8 mouse cellular contexts compared by ENCODE assay signal in genomic region chr3:125849163-125849872, GRCm38 (mm10).
DNase-seq lines count a peak whose midpoint lies in the region; ATAC-seq and TF ChIP-seq lines count a peak whose summit lies in the region.

No protein-coding gene starts in this region.

- DNase-seq in heart, postnatal 10 days: peak; percentile 26 to 62
- DNase-seq in CH12.LX (ENCODE audit: extremely low read depth): peak; percentile 60
- peak; percentile 88 for DNase-seq in brain, embryonic 14.5 days (ENCODE audit: low read depth)
- peak; percentile 52 to 57 for DNase-seq in left cerebral cortex, postnatal 14 days (ENCODE audit: low spot score in 2 of 2)
- DNase-seq in retina, postnatal 1 day: peak; percentile 70
- no peak for DNase-seq in urinary bladder, adult 2 months (ENCODE audit: low spot score)

- no peak overlapping the region for H3K4me3 ChIP-seq in heart, embryonic 11.5 days (ENCODE audit: low read depth, low read length)
- H3K4me3 ChIP-seq in CH12.LX (replicated peaks in 1 of 3; ENCODE audit: low read depth in 2 of 3, low read length in 2 of 3, poor library complexity in 1 of 3): no peak overlapping the region
- H3K4me3 ChIP-seq in forebrain, embryonic 16.5 days (replicated peaks; ENCODE audit: low read length): no peak overlapping the region

- no peak overlapping the region for H3K9ac ChIP-seq in heart, embryonic 11.5 days (ENCODE audit: low read depth, low read length)
- H3K9ac ChIP-seq in CH12.LX (ENCODE audit: insufficient read depth, low read depth): no peak overlapping the region
- no peak overlapping the region for H3K9ac ChIP-seq in forebrain, embryonic 16.5 days (replicated peaks; ENCODE audit: low read depth, low read length)

- H3K27ac ChIP-seq in heart, embryonic 11.5 days (ENCODE audit: low read depth, low read length): no peak overlapping the region
- no peak overlapping the region for H3K27ac ChIP-seq in CH12.LX (ENCODE audit: insufficient read depth, low read depth)
- H3K27ac ChIP-seq in forebrain, embryonic 16.5 days (ENCODE audit: low read length): no peak overlapping the region

- 27% methylated on average over 6 of the region's 6 CpGs for WGBS in heart, embryonic 11.5 days (ENCODE audit: insufficient replicate concordance)
- 26% methylated on average over 6 of the region's 6 CpGs for WGBS in forebrain, embryonic 16.5 days

- H3K27me3 ChIP-seq in heart, embryonic 11.5 days (ENCODE audit: control insufficient read depth, insufficient read depth, low read length): no peaks in the 10 kb centered on the region
- H3K27me3 ChIP-seq in CH12.LX (replicated peaks): no peaks in the 10 kb centered on the region
- no peaks in the 10 kb centered on the region for H3K27me3 ChIP-seq in forebrain, embryonic 16.5 days (replicated peaks; ENCODE audit: control insufficient read depth, insufficient read depth, low read length)

- H3K9me3 ChIP-seq in heart, embryonic 11.5 days (replicated peaks; ENCODE audit: control insufficient read depth, low read length): no peaks in the 10 kb centered on the region
- no peaks in the 10 kb centered on the region for H3K9me3 ChIP-seq in CH12.LX (replicated peaks; ENCODE audit: low read length)
- H3K9me3 ChIP-seq in forebrain, embryonic 16.5 days (ENCODE audit: control insufficient read depth, low read length): no peaks in the 10 kb centered on the region

- no peak for TF ChIP-seq EP300 in CH12.LX (IDR thresholded peaks at IDR 0.05; ENCODE audit: low read length)

- H3K4me1 ChIP-seq in heart, embryonic 11.5 days (ENCODE audit: control insufficient read depth, insufficient read depth, low read length): no peaks in the 10 kb centered on the region
- no peaks in the 10 kb centered on the region for H3K4me1 ChIP-seq in CH12.LX (ENCODE audit: control insufficient read depth in 1 of 2, insufficient read depth in 2 of 2)
- H3K4me1 ChIP-seq in forebrain, embryonic 16.5 days (replicated peaks; ENCODE audit: control insufficient read depth, insufficient read depth, low read length): no peaks in the 10 kb centered on the region

- in situ Hi-C loops in CH12.LX (cut with MboI; ENCODE audit: low pct_ligation_motif_present, low pct_unique_long_range_greater_than_20kb, low sequenced_read_pairs): no loop called here

- peak; percentile 85 for TF ChIP-seq RAD21 in CH12.LX (IDR thresholded peaks at IDR 0.05; ENCODE audit: low read depth, low read length)

- H3K36me3 ChIP-seq in heart, embryonic 11.5 days (ENCODE audit: control insufficient read depth, insufficient read depth, low read length): no peaks in the 10 kb centered on the region
- no peaks in the 10 kb centered on the region for H3K36me3 ChIP-seq in CH12.LX (replicated peaks in 1 of 2; ENCODE audit: control insufficient read depth in 1 of 2, insufficient read depth in 1 of 2, low read length in 1 of 2)
- H3K36me3 ChIP-seq in forebrain, embryonic 16.5 days (ENCODE audit: control insufficient read depth, insufficient read depth): no peaks in the 10 kb centered on the region

- dilution Hi-C loops in CH12.LX (cut with MboI; ENCODE audit: extremely low pct_ligation_motif_present, extremely low pct_unique_long_range_greater_than_20kb, low sequenced_read_pairs): no loop called here

- H3K79me2 ChIP-seq in CH12.LX (replicated peaks; ENCODE audit: control insufficient read depth, extremely low read depth, insufficient read depth, poor library complexity, severe bottlenecking): no peaks in the 10 kb centered on the region

- intact Hi-C loops in heart, postnatal 10 days (cut with DNase I): no loop called here
- intact Hi-C loops in left cerebral cortex, postnatal 14 days (cut with DNase I): loop anchor here (5.0 kb wide), 1 partner anchor 553 kb away; no protein-coding TSS in a partner anchor

- no peak for TF ChIP-seq POLR2A in CH12.LX (IDR thresholded peaks at IDR 0.05; ENCODE audit: low read depth, low read length)
- no peak for TF ChIP-seq POLR2A in brain, embryonic 14.5 days (IDR thresholded peaks at IDR 0.05; ENCODE audit: borderline replicate concordance, extremely low read depth, insufficient read depth, insufficient read length, poor library complexity, severe bottlenecking)

- ATAC-seq in heart, embryonic 11.5 days (replicated peaks; ENCODE audit: insufficient number of reproducible peaks, low FRiP score, low TSS enrichment): no peak
- peak; percentile 80 for ATAC-seq in forebrain, embryonic 16.5 days

- peak; percentile 24 to 72; a peak in 2 of 4 replicates for TF ChIP-seq CTCF in CH12.LX (conservative IDR thresholded peaks at IDR 0.05 in 1 of 2, IDR thresholded peaks at IDR 0.05 in 1 of 2; ENCODE audit: low read depth in 2 of 2, low read length in 2 of 2)
- TF ChIP-seq CTCF in brain, embryonic 14.5 days (IDR thresholded peaks at IDR 0.05; ENCODE audit: borderline replicate concordance, extremely low read depth, insufficient read depth, insufficient read length): peak; percentile 73

- H3K4me2 ChIP-seq in heart, embryonic 11.5 days: no peak overlapping the region
- no peak overlapping the region for H3K4me2 ChIP-seq in CH12.LX (ENCODE audit: insufficient read depth, low read depth, poor library complexity, severe bottlenecking)
- no peak overlapping the region for H3K4me2 ChIP-seq in forebrain, embryonic 16.5 days (ENCODE audit: low read length)

TF ChIP-seq in CH12.LX, 34 proteins besides CTCF, POLR2A, EP300 and RAD21:
- no peak for TF ChIP-seq MAZ (IDR thresholded peaks at IDR 0.05; ENCODE audit: low read depth, low read length)
- TF ChIP-seq POLR2AphosphoS2 (IDR thresholded peaks at IDR 0.05; ENCODE audit: low read depth, low read length): no peak
- no peak for TF ChIP-seq HCFC1 (IDR thresholded peaks at IDR 0.05; ENCODE audit: low read depth, low read length)
- TF ChIP-seq USF2 (conservative IDR thresholded peaks at IDR 0.05; ENCODE audit: low read depth, low read length): no peak
- TF ChIP-seq CHD1 (IDR thresholded peaks at IDR 0.05; ENCODE audit: low read depth, low read length): no peak
- TF ChIP-seq TBP (conservative IDR thresholded peaks at IDR 0.05; ENCODE audit: low read depth, low read length): no peak
- TF ChIP-seq SMC3 (IDR thresholded peaks at IDR 0.05; ENCODE audit: low read depth, low read length): peak; percentile 64
- no peak for TF ChIP-seq ZNF384 (IDR thresholded peaks at IDR 0.05; ENCODE audit: low read depth, low read length)
